Mouse (Mus musculus): Measurements from ENCODE around the gene Gm10490. TPM values are rescaled to one million over a fixed set of nuclear protein-coding genes. Genes with fewer than 3 reads are reported as not detected.

Gene Gm10490
- total RNA-seq, 2 experiments from 2014 or later: not detected

GRCm38 (mm10) chrX:7919601-7920383 is 10.4 kb downstream of the Gm10490 start, which contains the start of gene Pcsk1n:
Gene Pcsk1n (plus strand): TSS chrX:7919822.
- intact Hi-C loops (cut with DNase I): loop anchor here (10.0 kb wide), 1 partner anchor 205 kb away; no protein-coding TSS in a partner anchor
- no peak for DNase-seq

GRCm38 (mm10) chrX:7922032-7922431 is 12.7 kb downstream of the Gm10490 start:
- intact Hi-C loops (cut with DNase I): no loop called here

GRCm38 (mm10) chrX:7926266-7926665 is 16.9 kb downstream of the Gm10490 start:
- intact Hi-C loops (cut with DNase I): no loop called here

More at GRCm38 (mm10) chrX:7922032-7922431, 12.7 kb downstream of the Gm10490 start:
- peak; percentile 3 to 5 for DNase-seq

GRCm38 (mm10) chrX:7927116-7927515 is 17.8 kb downstream of the Gm10490 start:
- intact Hi-C loops (cut with DNase I): no loop called here
- DNase-seq: no peak

More at GRCm38 (mm10) chrX:7926266-7926665, 16.9 kb downstream of the Gm10490 start:
- no peak for DNase-seq

- DNase-seq: no peak
- intact Hi-C loops (cut with DNase I): no loop called here
Measured at GRCm38 (mm10) chrX:7928270-7928790, 19.0 kb downstream of the Gm10490 start, which contains the start of gene Eras. Gene Eras (minus strand): TSS chrX:7928607.

GRCm38 (mm10) chrX:7936874-7937273 is 27.5 kb downstream of the Gm10490 start:
- no peak for DNase-seq
- intact Hi-C loops (cut with DNase I): no loop called here

- intact Hi-C loops (cut with DNase I): no loop called here
- no peak for DNase-seq
Measured at GRCm38 (mm10) chrX:7937667-7938066, 28.3 kb downstream of the Gm10490 start.

GRCm38 (mm10) chrX:7945618-7946017 is 36.3 kb downstream of the Gm10490 start:
- no peak for DNase-seq
- intact Hi-C loops (cut with DNase I): loop anchor here (5.0 kb wide), 1 partner anchor 43 kb away; no protein-coding TSS in a partner anchor

- intact Hi-C loops (cut with DNase I): loop anchor here (5.0 kb wide), 1 partner anchor 45 kb away; no protein-coding TSS in a partner anchor
- DNase-seq: no peak
Measured at GRCm38 (mm10) chrX:7947108-7947899, 38.0 kb downstream of the Gm10490 start, which contains the start of gene Hdac6. Gene Hdac6 (minus strand): TSS chrX:7947889.

GRCm38 (mm10) chrX:7947900-7948492 is 38.7 kb downstream of the Gm10490 start:
- intact Hi-C loops (cut with DNase I): loop anchor here (5.0 kb wide), 1 partner anchor 46 kb away; no protein-coding TSS in a partner anchor

GRCm38 (mm10) chrX:7950091-7950490 is 40.7 kb downstream of the Gm10490 start:
- intact Hi-C loops (cut with DNase I): no loop called here
- DNase-seq: no peak

More at GRCm38 (mm10) chrX:7947900-7948492, 38.7 kb downstream of the Gm10490 start:
- DNase-seq: peak; percentile 90 to 91

GRCm38 (mm10) chrX:7958868-7959267 is 49.5 kb downstream of the Gm10490 start:
- no peak for DNase-seq
- intact Hi-C loops (cut with DNase I): no loop called here

Other genes with a start within 250 kb of the Gm10490 start
- gene Plp2, start 238.2 kb upstream of the Gm10490 start, total RNA-seq (2021): 10 to 100 TPM; 43.8 to 58.0 TPM
- gene Magix, start 228.3 kb upstream of the Gm10490 start, total RNA-seq (2021): 10 to 100 TPM; 18.4 to 21.2 TPM
- 10 to 100 TPM; 21.4 to 21.5 TPM for gene Gpkow, start 212.4 kb upstream of the Gm10490 start, total RNA-seq (2021)
- gene Wdr45, start 195.2 kb upstream of the Gm10490 start, total RNA-seq (2021): 10 to 100 TPM; 28.8 to 38.3 TPM
- not detected for gene Gm45208, start 187.3 kb upstream of the Gm10490 start, total RNA-seq (2021)
- 1 to 10 TPM; 7.0 to 8.0 TPM for gene Praf2, start 181.1 kb upstream of the Gm10490 start, total RNA-seq (2021)
- gene Ccdc120, start 158.6 kb upstream of the Gm10490 start, total RNA-seq (2021): 1 to 10 TPM in 1 of 2 experiments, under 1 TPM in 1; 0.74 to 1.2 TPM
- 10 to 100 TPM; 14.8 to 19.9 TPM for gene Tfe3, start 147.0 kb upstream of the Gm10490 start, total RNA-seq (2021)
- gene Gripap1, start 119.8 kb upstream of the Gm10490 start, total RNA-seq (2021): 10 to 100 TPM; 26.1 to 31.7 TPM
- under 1 TPM; 0.39 to 0.45 TPM for gene Kcnd1, start 87.3 kb upstream of the Gm10490 start, total RNA-seq (2021)
- gene Otud5, start 68.2 kb upstream of the Gm10490 start, total RNA-seq (2021): 10 to 100 TPM; 33.5 to 33.8 TPM
- gene Pim2, start 31.3 kb upstream of the Gm10490 start, total RNA-seq (2021): 1 to 10 TPM; 2.5 to 3.5 TPM
- 10 to 100 TPM; 14.1 to 14.7 TPM for gene Slc35a2, start 25.5 kb upstream of the Gm10490 start, total RNA-seq (2021)
- gene Pqbp1, start 10.3 kb upstream of the Gm10490 start, total RNA-seq (2021): 10 to 100 TPM; 22.5 to 26.4 TPM
- gene Timm17b, start 10.2 kb upstream of the Gm10490 start, total RNA-seq (2021): 10 to 100 TPM; 30.8 to 42.9 TPM
- gene Gm10491, start 1.7 kb upstream of the Gm10490 start, total RNA-seq (2021): not detected
- gene Pcsk1n, start 10.3 kb downstream of the Gm10490 start, total RNA-seq (2021): not detected
- not detected for gene Eras, start 19.1 kb downstream of the Gm10490 start, total RNA-seq (2021)
- 10 to 100 TPM; 13.0 to 14.7 TPM for gene Hdac6, start 38.3 kb downstream of the Gm10490 start, total RNA-seq (2021)
- not detected for gene Gata1, start 68.5 kb downstream of the Gm10490 start, total RNA-seq (2021)
- not detected for gene Glod5, start 109.0 kb downstream of the Gm10490 start, total RNA-seq (2021)
- 1 to 10 TPM; 6.0 to 6.7 TPM for gene Suv39h1, start 165.2 kb downstream of the Gm10490 start, total RNA-seq (2021)
- 1 to 10 TPM; 2.7 to 4.0 TPM for gene Was, start 181.0 kb downstream of the Gm10490 start, total RNA-seq (2021)
- gene Wdr13, start 223.3 kb downstream of the Gm10490 start, total RNA-seq (2021): 10 to 100 TPM; 67.7 to 71.3 TPM
- 100 to 1,000 TPM; 158 to 181 TPM for gene Rbm3, start 236.3 kb downstream of the Gm10490 start, total RNA-seq (2021)